Mouse (Mus musculus) megakaryocyte, embryonic 14.5 days (primary cell): ENCODE measurements around the gene Apom. TPM values are rescaled to one million over a fixed set of nuclear protein-coding genes. Genes with fewer than 3 reads are reported as not detected.
A peak's percentile ranks its signal among the peaks of the same experiment; 100 is the strongest.
"Not testable (repeated sequence)": the region's sequence is repeated elsewhere in the genome, so short reads cannot be mapped to it uniquely, and the experiment has no call there.

Experiments
- H3K27me3 ChIP-seq: replicated peaks from 2 replicates; pipeline ENCODE3; 2012; ENCODE audit warnings: inconsistent platforms
- H3K36me3 ChIP-seq: replicated peaks from 2 replicates; pipeline ENCODE3; 2012; ENCODE audit warnings: low read length, inconsistent platforms, mixed read lengths
- H3K4me1 ChIP-seq: 2 replicates; pipeline ENCODE4 v1.6.1; 2012; ENCODE audit warnings: inconsistent platforms
- H3K4me3 ChIP-seq: replicated peaks from 2 replicates; pipeline ENCODE3; 2012; ENCODE audit warnings: moderate library complexity, mild to moderate bottlenecking, inconsistent platforms
- H3K9me3 ChIP-seq: 2 replicates; pipeline ENCODE4 v1.6.1; 2012; ENCODE audit warnings: inconsistent platforms
- FLI1 ChIP-seq: IDR thresholded peaks from 2 replicates; pipeline ENCODE4 v1.6.1; 2012; ENCODE audit warnings: low read length, inconsistent platforms, mixed read lengths
- GATA1 ChIP-seq: IDR thresholded peaks from 3 replicates; pipeline ENCODE4 v1.6.1; 2012; ENCODE audit warnings: mixed read lengths, low read length, inconsistent platforms, borderline replicate concordance
- polyA plus RNA-seq: library from polyadenylated mRNA; stranded (reverse); fragments of >175 nt; gene quantifications from 2 replicates; pipeline ENCODE4 v1.2.3, GENCODE M21; 2012; ENCODE audit warnings: low replicate concordance; ENCODE audit not compliant: insufficient read depth

Apom gene
- polyA plus RNA-seq, 1 experiment = not detected

DNA sequence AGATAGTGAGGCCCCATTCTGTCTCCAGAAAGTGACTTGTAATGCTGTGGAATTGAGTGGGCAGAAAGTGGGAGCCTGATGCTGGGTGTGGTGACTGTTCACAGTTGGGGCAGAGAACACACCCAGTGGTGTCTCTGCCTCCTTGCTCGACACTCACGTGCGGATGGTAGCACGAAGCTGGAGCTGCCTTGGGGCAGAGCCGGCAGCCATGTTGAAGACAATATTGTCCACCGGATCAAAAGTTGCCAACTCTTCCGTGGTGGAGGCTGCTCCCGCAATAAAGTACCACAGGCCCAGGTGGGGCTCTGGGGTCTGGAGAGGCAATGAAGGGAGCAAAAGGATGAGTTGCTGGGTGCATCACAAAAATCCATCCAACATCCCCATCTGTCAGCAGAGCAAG is 812 bp downstream of the Apom start:
- Histone ChIP-seq H3K36me3 (peaks cover 37% of the 10 kb centered on the region), H3K4me3 (peak overlapping the region; percentile 53), H3K27me3 (no peaks in the 10 kb centered on the region), H3K9me3 (no peaks in the 10 kb centered on the region), H3K4me1 (peaks cover 56% of the 10 kb centered on the region)
- no peak for TF ChIP-seq FLI1
- no peak for TF ChIP-seq GATA1

DNA sequence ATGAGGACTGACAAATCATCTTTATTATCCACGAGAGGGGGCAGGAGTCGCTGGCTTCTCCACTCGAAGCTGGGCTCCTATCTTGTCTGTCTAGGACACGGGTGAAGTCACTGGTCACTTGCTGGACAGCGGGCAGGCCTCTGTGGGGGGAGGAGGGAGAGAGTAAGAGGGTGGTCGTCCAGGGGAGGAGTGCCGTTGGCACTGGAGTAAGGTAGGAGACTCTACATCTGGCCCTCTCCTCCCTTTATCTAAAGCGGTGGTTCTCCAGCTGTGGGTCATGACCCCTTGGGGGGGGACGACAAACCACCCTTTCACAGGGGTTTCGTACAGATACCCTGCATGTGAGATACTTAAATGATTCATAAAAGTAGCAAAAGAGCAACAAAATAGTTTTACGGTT is 2.9 kb downstream of the Apom start:
- Histone ChIP-seq H3K9me3 (no peaks in the 10 kb centered on the region), H3K4me1 (peaks cover 71% of the 10 kb centered on the region), H3K27me3 (no peaks in the 10 kb centered on the region), H3K36me3 (peaks cover 48% of the 10 kb centered on the region), H3K4me3 (no peak overlapping the region)
- TF ChIP-seq FLI1 (no peak), GATA1 (no peak)

DNA sequence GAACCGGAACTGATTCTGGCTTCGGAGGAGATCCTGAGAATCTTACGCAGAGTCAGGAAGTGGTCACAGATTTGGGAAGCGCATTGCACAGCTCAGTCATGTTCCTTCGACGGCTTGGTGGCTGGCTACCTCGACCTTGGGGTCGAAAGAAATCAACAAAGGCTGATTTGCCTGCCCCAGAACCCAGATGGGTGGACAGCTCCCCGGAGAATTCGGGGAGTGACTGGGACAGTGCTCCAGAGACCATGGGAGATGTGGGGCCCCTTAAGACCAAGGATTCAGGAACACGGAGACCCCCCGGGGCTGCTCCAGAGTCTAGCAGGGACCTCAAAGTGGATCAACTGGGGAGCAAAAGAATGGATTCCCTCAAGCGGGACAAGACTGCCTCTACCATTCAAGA is 4.8 kb downstream of the Apom start:
- no peaks in the 10 kb centered on the region for H3K9me3 ChIP-seq
- H3K4me1 ChIP-seq = peaks cover 76% of the 10 kb centered on the region
- H3K4me3 ChIP-seq = peak overlapping the region; percentile 96
- H3K36me3 ChIP-seq = peaks cover 59% of the 10 kb centered on the region
- H3K27me3 ChIP-seq = no peaks in the 10 kb centered on the region
- TF ChIP-seq FLI1 (no peak), GATA1 (no peak)

DNA sequence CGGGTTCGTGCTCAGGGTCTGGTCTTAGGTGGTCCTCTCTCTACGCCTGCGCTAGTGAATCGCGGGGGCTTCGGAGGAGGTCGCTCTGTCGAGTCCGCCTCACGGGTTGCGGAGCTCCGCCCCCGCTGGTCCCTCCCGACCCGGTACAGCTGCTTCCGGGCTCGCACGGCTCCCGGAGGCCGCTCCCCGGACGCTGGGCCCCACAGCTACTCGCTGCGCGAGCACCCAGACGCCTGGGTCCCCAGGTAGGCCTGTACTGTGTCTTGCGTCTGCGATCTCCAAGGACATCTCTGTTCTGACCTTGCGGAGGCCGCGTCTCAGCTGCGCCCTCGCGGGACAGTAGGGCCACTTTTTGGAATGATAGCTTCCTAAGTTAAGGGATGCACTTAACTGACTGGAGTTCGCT is 5.6 kb downstream of the Apom start, which contains the start of gene D17H6S53E:
TSS of gene D17H6S53E (plus strand) at position 168 of the 406 bp plus-strand sequence.
- H3K4me3 ChIP-seq = peak within 1 kb of the TSS; percentile 96
- H3K36me3 ChIP-seq = peaks cover 56% of the 10 kb centered on the region
- TF ChIP-seq FLI1 (no peak; the same call in 1 of the 2 replicates), GATA1 (no peak)
- no peaks in the 10 kb centered on the region for H3K27me3 ChIP-seq
- peaks cover 74% of the 10 kb centered on the region for H3K4me1 ChIP-seq
- no peaks in the 10 kb centered on the region for H3K9me3 ChIP-seq

DNA sequence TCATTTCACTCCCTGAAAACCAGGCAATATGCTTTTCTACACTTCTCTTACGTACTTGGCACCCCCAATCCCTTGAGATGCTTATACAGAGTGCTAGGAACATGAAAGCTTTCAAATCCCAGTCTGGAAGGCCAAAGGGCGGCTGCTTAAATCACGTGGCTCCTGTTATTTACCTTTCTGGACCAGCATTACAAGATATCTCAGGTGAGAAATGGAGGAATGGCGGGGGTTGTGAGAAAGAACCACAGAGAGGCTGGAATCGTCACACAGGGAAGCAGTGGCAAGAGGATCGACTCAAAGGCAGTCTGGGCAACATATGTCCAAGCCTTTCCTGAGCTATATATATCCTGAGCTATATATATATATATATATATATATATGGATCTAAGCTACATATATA is 6.3 kb downstream of the Apom start:
- H3K27me3 ChIP-seq = no peaks in the 10 kb centered on the region

DNA sequence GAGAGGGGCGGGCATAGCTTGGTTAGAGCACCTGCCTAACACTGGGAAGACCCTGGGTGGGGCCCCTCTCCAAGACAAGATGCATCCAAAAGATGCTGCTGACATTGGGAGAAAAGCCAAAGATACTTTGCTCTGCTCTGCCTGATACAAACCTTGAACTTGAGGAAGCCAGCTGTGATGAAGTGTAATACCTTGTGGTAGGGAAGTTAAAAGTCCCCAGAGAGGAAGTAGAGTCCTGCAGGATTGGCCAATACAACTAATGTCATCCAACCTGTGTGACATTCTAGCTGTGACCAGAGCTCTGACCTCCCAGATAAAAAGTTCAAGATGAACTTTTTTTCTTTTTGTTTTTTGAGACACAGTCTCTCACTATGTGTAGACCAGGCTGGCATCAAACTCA is 6.8 kb downstream of the Apom start:
- no peaks in the 10 kb centered on the region for H3K27me3 ChIP-seq
- peak overlapping the region; percentile 96 for H3K4me3 ChIP-seq
- TF ChIP-seq FLI1 (no peak), GATA1 (no peak)
- H3K9me3 ChIP-seq = no peaks in the 10 kb centered on the region
- H3K36me3 ChIP-seq = peaks cover 46% of the 10 kb centered on the region
- H3K4me1 ChIP-seq = peaks cover 69% of the 10 kb centered on the region

More for the DNA sequence above, 6.3 kb downstream of the Apom start:
- H3K4me1 ChIP-seq = peaks cover 69% of the 10 kb centered on the region
- peak overlapping the region; percentile 96 for H3K4me3 ChIP-seq
- peaks cover 50% of the 10 kb centered on the region for H3K36me3 ChIP-seq
- no peaks in the 10 kb centered on the region for H3K9me3 ChIP-seq
- TF ChIP-seq FLI1 = no peak
- TF ChIP-seq GATA1 = no peak

DNA sequence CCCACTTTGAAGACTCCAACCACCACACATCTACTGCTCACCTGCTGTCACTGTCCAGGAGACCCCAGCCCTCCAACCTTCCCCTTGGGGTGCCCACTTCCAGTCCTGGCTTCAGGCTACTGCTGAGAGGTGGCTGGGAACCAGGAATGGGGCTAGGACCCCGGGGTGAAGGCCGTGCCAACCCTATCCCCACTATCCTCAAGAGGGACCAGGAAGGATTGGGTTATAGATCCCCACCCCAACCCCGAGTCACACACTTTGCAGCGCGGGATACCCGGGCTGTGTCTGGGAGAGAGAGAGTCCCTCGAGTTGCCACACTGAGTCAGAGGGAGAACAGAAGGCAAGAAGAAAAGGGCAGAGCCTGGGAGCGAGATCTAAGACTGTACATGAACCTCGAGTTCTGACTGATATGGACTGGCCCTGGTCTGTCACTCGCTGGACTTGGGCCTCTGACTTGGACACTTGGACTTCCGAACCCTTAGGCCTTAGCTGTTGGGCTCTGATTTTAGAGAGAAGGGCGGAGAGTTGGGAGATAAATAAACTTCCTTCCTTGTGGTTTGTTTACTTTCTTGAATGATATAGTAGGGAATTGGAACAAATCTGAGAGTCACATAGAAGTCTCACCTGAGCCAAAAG is 7.5 kb downstream of the Apom start:
- H3K9me3 ChIP-seq, H3K27me3 ChIP-seq, H3K4me3 ChIP-seq: not testable (repeated sequence)
- H3K36me3 ChIP-seq = peaks cover 48% of the 10 kb centered on the region
- peaks cover 71% of the 10 kb centered on the region for H3K4me1 ChIP-seq

DNA sequence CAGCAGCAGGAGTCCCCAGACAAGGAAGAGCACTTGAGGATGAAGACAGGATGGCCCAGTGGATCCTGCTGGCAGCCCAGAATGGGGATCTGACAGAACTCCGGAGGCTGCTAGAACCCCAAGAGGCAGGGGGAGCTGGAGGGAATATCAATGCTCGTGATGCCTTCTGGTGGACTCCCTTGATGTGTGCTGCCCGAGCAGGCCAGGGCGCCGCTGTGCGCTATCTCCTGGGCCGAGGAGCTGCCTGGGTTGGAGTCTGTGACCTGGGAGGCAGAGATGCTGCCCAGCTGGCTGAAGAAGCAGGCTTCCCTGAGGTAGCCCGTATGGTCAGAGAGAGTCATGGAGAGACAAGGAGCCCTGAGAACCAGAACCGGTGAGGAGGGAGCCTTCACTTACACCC is 8.6 kb downstream of the Apom start:
- H3K9me3 ChIP-seq, H3K27me3 ChIP-seq, H3K4me3 ChIP-seq: not testable (repeated sequence)
- Histone ChIP-seq H3K4me1 (peaks cover 64% of the 10 kb centered on the region), H3K36me3 (peaks cover 47% of the 10 kb centered on the region)

DNA sequence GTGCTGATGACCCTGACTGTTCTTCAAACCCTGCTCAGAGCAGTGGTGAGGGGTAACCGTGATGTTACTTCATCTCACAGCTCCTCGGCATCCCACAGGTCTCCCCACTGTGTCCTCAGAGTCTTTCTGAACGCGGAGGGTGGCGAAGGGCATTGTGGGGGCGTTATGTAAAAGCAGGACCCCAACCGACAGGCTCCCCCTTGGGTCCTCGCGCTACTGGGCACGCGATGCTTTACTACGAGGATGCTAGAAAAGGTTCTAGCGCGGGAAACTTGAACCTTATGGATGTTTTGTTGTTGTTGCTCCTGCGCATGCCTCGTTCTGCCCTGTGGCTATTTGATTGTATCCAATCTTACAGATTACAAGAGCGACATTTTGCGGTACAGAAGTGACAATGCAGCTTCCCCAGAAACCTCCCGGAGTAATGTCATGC is 10.0 kb downstream of the Apom start, which contains the start of gene Csnk2b:
TSS of gene Csnk2b (minus strand) at position 183 of the 433 bp plus-strand sequence.
- H3K36me3 ChIP-seq = peaks cover 51% of the 10 kb centered on the region
- TF ChIP-seq FLI1 (no peak; the same call in 1 of the 2 replicates), GATA1 (no peak)
- no peaks in the 10 kb centered on the region for H3K27me3 ChIP-seq
- no peaks in the 10 kb centered on the region for H3K9me3 ChIP-seq
- peak within 1 kb of the TSS; percentile 99 for H3K4me3 ChIP-seq
- H3K4me1 ChIP-seq = peaks cover 61% of the 10 kb centered on the region

DNA sequence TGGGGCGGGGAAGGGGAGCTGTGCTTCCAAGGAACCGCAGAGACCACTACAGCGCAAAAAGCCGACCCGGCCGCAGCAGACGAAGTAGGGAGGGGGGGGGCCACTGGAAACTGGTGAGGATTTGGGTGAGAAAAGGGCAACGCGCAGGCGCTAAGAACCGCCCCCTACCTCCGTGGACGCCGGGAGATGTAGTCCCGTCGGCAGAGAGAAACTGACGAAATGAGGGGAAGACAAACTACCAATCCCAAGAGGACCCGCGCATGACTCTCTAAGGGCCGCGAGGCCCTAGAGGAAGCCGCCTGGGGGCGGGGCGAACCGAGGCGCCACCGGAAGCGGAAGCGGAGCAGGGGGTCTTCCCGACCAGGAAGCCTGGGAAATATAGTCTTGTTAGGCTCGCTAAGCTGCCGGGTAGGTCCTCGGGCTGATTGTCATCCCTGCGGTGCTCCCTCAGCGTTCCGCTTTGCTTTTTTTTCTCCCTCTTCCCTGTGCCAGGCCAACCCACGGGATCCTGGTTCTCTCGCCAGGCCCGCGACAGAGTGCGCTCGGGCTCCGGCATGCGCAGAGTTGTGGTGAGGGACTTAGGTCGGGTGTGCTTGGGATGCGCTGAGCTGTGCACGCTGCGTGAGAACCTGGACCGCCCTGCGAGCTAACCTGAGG is 10.6 kb downstream of the Apom start, which contains the start of gene Gpank1:
TSS of gene Gpank1 (plus strand) at position 313 of the 657 bp plus-strand sequence.
- TF ChIP-seq FLI1 (peak; percentile 64; the same call in 1 of the 2 replicates), GATA1 (no peak)
- H3K9me3 ChIP-seq = no peaks in the 10 kb centered on the region
- H3K4me1 ChIP-seq = peaks cover 56% of the 10 kb centered on the region
- no peaks in the 10 kb centered on the region for H3K27me3 ChIP-seq
- peak within 1 kb of the TSS; percentile 99 for H3K4me3 ChIP-seq
- H3K36me3 ChIP-seq = peaks cover 56% of the 10 kb centered on the region
